Mouse (Mus musculus): ENCODE results near the gene Cyp2c67. TPM values are rescaled to one million over a fixed set of nuclear protein-coding genes. Genes with fewer than 3 reads are reported as not detected.

Cyp2c67 gene
- polyA plus RNA-seq (2014; fragmentation: Illumina TruSeq; extraction: RNeasy Lipid Tissue Mini Kit (QIAGEN cat#74804); ENCODE audit: low read depth, low replicate concordance), result 548 TPM

GRCm38 (mm10) chr19:39648938-39649337 lies at the start of gene Cyp2c67:
Gene Cyp2c67, minus strand, starts transcription at chr19:39649051.

Other genes with a start within 250 kb of the Cyp2c67 start
- 164 TPM for gene Cyp2c38, start 186.0 kb downstream of the Cyp2c67 start, polyA plus RNA-seq (2014; fragmentation: Illumina TruSeq; extraction: RNeasy Lipid Tissue Mini Kit (QIAGEN cat#74804); ENCODE audit: low read depth, low replicate concordance)
- 44.2 TPM for gene Cyp2c39, start 138.2 kb downstream of the Cyp2c67 start, polyA plus RNA-seq (2014; fragmentation: Illumina TruSeq; extraction: RNeasy Lipid Tissue Mini Kit (QIAGEN cat#74804); ENCODE audit: low read depth, low replicate concordance)
- 1,677 TPM for gene Cyp2c68, start 92.0 kb upstream of the Cyp2c67 start, polyA plus RNA-seq (2014; fragmentation: Illumina TruSeq; extraction: RNeasy Lipid Tissue Mini Kit (QIAGEN cat#74804); ENCODE audit: low read depth, low replicate concordance)
- 2,458 TPM for gene Cyp2c40, start 163.8 kb upstream of the Cyp2c67 start, polyA plus RNA-seq (2014; fragmentation: Illumina TruSeq; extraction: RNeasy Lipid Tissue Mini Kit (QIAGEN cat#74804); ENCODE audit: low read depth, low replicate concordance)
- 1,828 TPM for gene Cyp2c69, start 237.7 kb upstream of the Cyp2c67 start, polyA plus RNA-seq (2014; fragmentation: Illumina TruSeq; extraction: RNeasy Lipid Tissue Mini Kit (QIAGEN cat#74804); ENCODE audit: low read depth, low replicate concordance)